14 mouse cellular contexts compared by ENCODE assay signal in the genomic region with DNA sequence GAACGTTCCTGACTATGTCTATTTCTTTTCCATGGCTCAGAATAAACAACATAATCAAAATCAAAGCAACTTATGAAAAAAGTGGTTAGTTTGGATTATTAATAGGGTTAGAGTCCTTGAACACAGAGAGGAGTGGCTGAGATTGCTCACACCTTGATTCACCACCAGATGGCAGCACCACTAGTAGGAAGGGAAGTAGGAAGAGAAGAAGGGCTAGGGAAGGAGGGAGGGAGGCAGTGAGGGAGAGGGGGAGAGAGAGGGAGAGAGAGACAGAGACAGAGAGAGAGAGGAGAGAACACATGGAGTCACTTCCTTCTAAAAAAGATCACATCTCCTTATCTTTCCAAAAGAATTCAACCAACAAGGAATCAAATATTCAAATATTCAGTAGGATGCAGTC. TPM values are rescaled to one million over a fixed set of nuclear protein-coding genes. Genes with fewer than 3 reads are reported as not detected.
A peak's percentile ranks its signal among the peaks of the same experiment; 100 is the strongest.
DNase-seq lines count a peak whose midpoint lies in the region; ATAC-seq and TF ChIP-seq lines count a peak whose summit lies in the region.
"Not testable (repeated sequence)": the region's sequence is repeated elsewhere in the genome, so short reads cannot be mapped to it uniquely, and the experiment has no call there.
"Had no signal": no experiment of that assay in that cellular context is flagged by ENCODE, and none has a peak within 500 bp of the region (broad histone marks: within the 10 kb centered on the region; RNA-seq: fewer than 3 reads in every experiment).

No protein-coding gene starts in this region.

- H3K27me3 ChIP-seq in forebrain, postnatal 0 days (ENCODE audit: insufficient read depth, low read length); intestine, postnatal 0 days (replicated peaks; ENCODE audit: control insufficient read depth, insufficient read depth, low read length): not testable (repeated sequence)
- H3K27me3 ChIP-seq in limb, embryonic 10.5 days (ENCODE audit: low read depth, poor library complexity, severe bottlenecking), result peaks cover 21% of the 10 kb centered on the region
- peaks cover 16% of the 10 kb centered on the region for H3K27me3 ChIP-seq in midbrain, embryonic 12.5 days

- not testable (repeated sequence) for H3K9ac ChIP-seq in forebrain, postnatal 0 days; intestine, postnatal 0 days (ENCODE audit: low read depth, low read length); midbrain, embryonic 12.5 days (replicated peaks)

- not testable (repeated sequence) for H3K9me3 ChIP-seq in forebrain, postnatal 0 days (ENCODE audit: low read length); intestine, postnatal 0 days (ENCODE audit: control insufficient read depth); limb, embryonic 10.5 days (replicated peaks); midbrain, embryonic 12.5 days

- not testable (repeated sequence) for H3K36me3 ChIP-seq in forebrain, postnatal 0 days (ENCODE audit: insufficient read depth); intestine, postnatal 0 days (ENCODE audit: control insufficient read depth, insufficient read depth); limb, embryonic 10.5 days; midbrain, embryonic 12.5 days

- not testable (repeated sequence) for H3K4me2 ChIP-seq in forebrain, postnatal 0 days (ENCODE audit: low read depth); intestine, postnatal 0 days (replicated peaks; ENCODE audit: low read depth); midbrain, embryonic 12.5 days (replicated peaks)

- WGBS in forebrain, postnatal 0 days, result no CpG with 5 or more reads among the region's 1 CpGs
- WGBS in intestine, postnatal 0 days, result no CpG with 5 or more reads among the region's 1 CpGs
- no CpG with 5 or more reads among the region's 1 CpGs for WGBS in limb, embryonic 10.5 days
- WGBS in midbrain, embryonic 12.5 days, result no CpG with 5 or more reads among the region's 1 CpGs

- peak; percentile 34 for TF ChIP-seq CTCF in forebrain, postnatal 0 days (IDR thresholded peaks at IDR 0.05; ENCODE audit: low read depth)
- peak; percentile 52 for TF ChIP-seq CTCF in intestine, postnatal 0 days (IDR thresholded peaks at IDR 0.05; ENCODE audit: low read depth)

- H3K4me1 ChIP-seq in forebrain, postnatal 0 days (ENCODE audit: insufficient read depth); intestine, postnatal 0 days (replicated peaks; ENCODE audit: control insufficient read depth, insufficient read depth, low read length); limb, embryonic 10.5 days; midbrain, embryonic 12.5 days: not testable (repeated sequence)

- DNase-seq in R1 (ENCODE audit: low read depth, low spot score), result peak; percentile 58
- DNase-seq in cerebellum, postnatal 4 days (ENCODE audit: low spot score in 2 of 2), result peak; percentile 41 to 52
- DNase-seq in forebrain, postnatal 0 days, result not testable (repeated sequence)
- peak; percentile 32 for DNase-seq in limb, embryonic 10.5 days (ENCODE audit: low spot score)
- peak; percentile 15 for DNase-seq in right cerebral cortex, adult 18-20 months

- H3K27ac ChIP-seq in forebrain, postnatal 0 days (ENCODE audit: low read depth, low read length); intestine, postnatal 0 days (ENCODE audit: low read depth, low read length); limb, embryonic 10.5 days; midbrain, embryonic 12.5 days (replicated peaks): not testable (repeated sequence)

- not testable (repeated sequence) for ATAC-seq in forebrain, postnatal 0 days; intestine, postnatal 0 days
- peak; percentile 65; the same call in 1 of the 2 replicates for ATAC-seq in midbrain, embryonic 12.5 days (ENCODE audit: low FRiP score, low read depth)

- not testable (repeated sequence) for H3K4me3 ChIP-seq in forebrain, postnatal 0 days (ENCODE audit: low read depth, low read length); intestine, postnatal 0 days (ENCODE audit: low read depth, low read length); limb, embryonic 10.5 days; midbrain, embryonic 12.5 days

RNA-seq across cellular contexts. Expression of gene Gm21188, which starts 10.8 kb away (rescaled TPM):
- total RNA-seq in forebrain, postnatal 0 days (2014; rRNA removed), result 0.15 TPM in 1 of 2 replicates, not detected in the other
- not detected in 2 replicates for polyA plus RNA-seq in forebrain, postnatal 0 days (2015; fragmentation: Nextera tagmentation; extraction: Ambion mirVana)
- polyA plus RNA-seq in intestine, postnatal 0 days (2015; fragmentation: Nextera tagmentation; extraction: Ambion mirVana), result 0.10 TPM in 1 of 2 replicates, not detected in the other
- not detected in 2 replicates for polyA plus RNA-seq in limb, embryonic 10.5 days (2016; fragmentation: Nextera tagmentation; extraction: Ambion mirVana)
- polyA plus RNA-seq in midbrain, embryonic 12.5 days (2016; fragmentation: Nextera tagmentation; extraction: Ambion mirVana), result not detected in 2 replicates
- total RNA-seq: left cerebral cortex, postnatal 14 days had no signal
- polyA plus RNA-seq: erythroblast, embryonic 14.5 days; heart, embryonic 12.5 days; hindbrain, embryonic 15.5 days; midbrain, embryonic 15.5 days had no signal

RNA-seq across cellular contexts. Expression of gene Gm36079, which starts 14.3 kb away (rescaled TPM):
- not detected in 2 replicates for total RNA-seq in forebrain, postnatal 0 days (2014; rRNA removed)
- not detected in 2 replicates for polyA plus RNA-seq in forebrain, postnatal 0 days (2015; fragmentation: Nextera tagmentation; extraction: Ambion mirVana)
- not detected in 2 replicates for polyA plus RNA-seq in intestine, postnatal 0 days (2015; fragmentation: Nextera tagmentation; extraction: Ambion mirVana)
- polyA plus RNA-seq in limb, embryonic 10.5 days (2016; fragmentation: Nextera tagmentation; extraction: Ambion mirVana), result not detected in 2 replicates
- not detected in 2 replicates for polyA plus RNA-seq in midbrain, embryonic 12.5 days (2016; fragmentation: Nextera tagmentation; extraction: Ambion mirVana)
- total RNA-seq: left cerebral cortex, postnatal 14 days had no signal
- polyA plus RNA-seq: erythroblast, embryonic 14.5 days; heart, embryonic 12.5 days; hindbrain, embryonic 15.5 days; large intestine, adult 2 months; midbrain, embryonic 15.5 days; urinary bladder, adult 2 months had no signal
